Mouse (Mus musculus) inflammation-experienced regulatory T-cells (primary cell): ENCODE measurements around the gene Rbm7. TPM values are rescaled to one million over a fixed set of nuclear protein-coding genes. Genes with fewer than 3 reads are reported as not detected.

Experiments used
- polyA plus RNA-seq, 2 experiments: library from polyadenylated mRNA; unstranded; fragments of 100-300 nt; shearing (Covaris generic); gene quantifications; one replicate each; pipeline ENCODE4 v1.2.1; 2017

Rbm7 gene
- polyA plus RNA-seq = 100 to 1,000 TPM; 154 to 206 TPM

DNA sequence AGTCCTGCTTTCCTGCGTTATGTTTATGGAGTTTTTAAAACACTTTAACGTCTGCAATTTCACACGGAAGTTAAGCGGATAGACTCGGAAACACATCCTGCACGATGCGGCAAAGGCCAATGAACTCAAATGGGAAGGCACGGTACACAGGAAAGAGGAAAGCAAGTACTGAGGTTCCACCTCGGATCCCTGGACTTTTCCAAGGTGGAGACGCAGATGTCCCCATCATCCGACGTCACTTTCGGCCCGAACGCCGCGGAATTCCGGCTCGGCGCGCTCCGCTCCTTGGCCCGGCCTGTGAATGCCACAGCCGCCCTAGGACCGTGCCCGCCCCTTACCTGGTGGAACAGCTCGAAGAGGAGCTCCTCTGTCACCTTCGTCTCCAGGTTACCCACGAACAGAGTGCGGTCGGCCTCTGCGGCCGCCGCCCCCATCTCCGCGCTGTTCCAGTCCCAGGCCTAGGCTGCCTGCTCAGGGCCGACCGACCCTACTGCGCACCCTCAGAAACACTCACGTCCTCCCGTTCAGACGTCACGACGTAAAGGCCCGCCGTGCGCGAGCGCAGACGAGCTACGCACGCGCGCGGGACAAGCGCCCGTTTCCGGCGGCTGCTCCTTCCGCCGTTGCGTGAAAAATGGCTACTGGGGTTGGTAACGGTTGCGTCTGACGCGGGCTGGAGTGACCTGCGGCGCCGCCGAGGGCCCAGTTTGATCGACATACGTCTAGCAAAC is at the start of gene Rbm7, which contains the start of gene Gm5617:
Gene Rbm7 (minus strand): TSS at position 483 of the 731 bp plus-strand sequence.
Gene Gm5617 (plus strand): TSS at position 626 of the 731 bp plus-strand sequence.

DNA sequence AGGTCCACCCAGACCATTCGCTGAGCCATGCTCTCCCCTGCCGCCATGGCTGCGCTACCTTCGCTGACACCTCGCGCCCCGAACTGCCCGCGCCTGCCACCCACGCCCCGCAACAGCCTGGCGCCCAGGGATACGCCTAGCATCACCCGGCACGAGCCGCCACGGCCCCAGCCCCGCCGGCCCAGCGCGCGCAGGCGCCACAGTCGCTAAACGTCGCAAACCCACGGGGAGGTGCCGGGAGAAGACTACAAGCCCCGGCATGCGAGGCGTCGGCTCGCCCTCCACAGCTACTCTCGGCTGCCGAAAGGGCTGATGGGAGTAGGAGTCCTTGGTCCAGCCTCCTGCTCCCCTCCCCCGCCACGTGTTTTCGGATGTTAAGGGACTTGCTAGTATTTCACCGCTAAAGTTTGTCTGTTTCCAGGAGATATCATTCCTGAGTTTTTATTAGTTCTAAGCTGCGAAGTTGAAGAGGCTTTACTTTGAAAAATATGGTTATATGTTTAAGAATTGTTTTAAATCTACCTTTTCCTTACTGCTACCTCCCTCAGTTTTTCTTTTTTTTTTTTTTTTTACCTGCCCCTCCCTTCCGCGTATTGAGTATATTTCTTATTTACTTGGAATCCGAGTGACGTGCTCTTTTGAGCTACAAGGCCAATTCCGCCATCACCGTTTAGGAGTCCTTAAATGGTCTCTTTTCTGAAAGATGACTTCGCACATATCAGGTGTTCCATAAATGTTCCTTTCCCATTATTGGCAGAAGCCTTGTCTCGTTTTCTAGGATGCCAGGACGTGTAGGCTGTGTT is 14.5 kb downstream of the Rbm7 start, which contains the start of gene Rexo2:
Gene Rexo2 (minus strand): TSS at position 213 of the 803 bp plus-strand sequence.

Other genes with a start within 250 kb of the Rbm7 start
- gene Nxpe2, start 141.8 kb downstream of the Rbm7 start, polyA plus RNA-seq = under 1 TPM; 0.20 to 0.49 TPM
- gene Rexo2, start 14.7 kb downstream of the Rbm7 start, polyA plus RNA-seq = 100 to 1,000 TPM; 214 to 270 TPM
- gene Gm5617, start 143 bp upstream of the Rbm7 start, polyA plus RNA-seq = 10 to 100 TPM; 14.7 to 33.5 TPM
- 1 to 10 TPM in 1 of 2 experiments, not detected in 1; 2.1 TPM for gene Nnmt, start 109.9 kb upstream of the Rbm7 start, polyA plus RNA-seq